Mouse (Mus musculus) heart, embryonic 16.5 days (tissue): ENCODE data around the gene Erich6b. TPM values are rescaled to one million over a fixed set of nuclear protein-coding genes. Genes with fewer than 3 reads are reported as not detected.

Experiments
- ATAC-seq: fragments of 200-750 bp; cut with Nextera tagmentation; replicated peaks from 2 replicates; pipeline ENCODE4 v1.8.0; 2017; ENCODE audit warnings: moderate number of reproducible peaks; ENCODE audit not compliant: insufficient read depth, low FRiP score; ENCODE audit errors: extremely low read depth
- H3K27ac ChIP-seq: fragments of 300-500 bp; sonication (generic); 2 replicates; pipeline ENCODE4 v1.5.1; 2014; ENCODE audit warnings: mild to moderate bottlenecking, low read length, control low read depth, moderate library complexity
- H3K27me3 ChIP-seq: fragments of 300-500 bp; sonication (generic); 2 replicates; pipeline ENCODE4 v1.6.1; 2014; ENCODE audit warnings: low read length, mixed read lengths; ENCODE audit not compliant: control insufficient read depth, insufficient read depth
- H3K36me3 ChIP-seq: fragments of 300-500 bp; sonication (generic); 2 replicates; pipeline ENCODE4 v1.6.1; 2014; ENCODE audit not compliant: control insufficient read depth, insufficient read depth
- H3K4me1 ChIP-seq: fragments of 300-500 bp; sonication (generic); 2 replicates; pipeline ENCODE4 v1.6.1; 2014; ENCODE audit warnings: low read length, mixed read lengths; ENCODE audit not compliant: control insufficient read depth, insufficient read depth
- H3K4me2 ChIP-seq: fragments of 300-500 bp; sonication (generic); 2 replicates; pipeline ENCODE4 v1.6.1; 2014; ENCODE audit warnings: low read depth, mild to moderate bottlenecking, control low read depth, low read length
- H3K4me3 ChIP-seq: fragments of 300-500 bp; sonication (generic); 2 replicates; pipeline ENCODE4 v1.5.1; 2014; ENCODE audit warnings: mild to moderate bottlenecking, control low read depth, low read length
- H3K9ac ChIP-seq: fragments of 300-500 bp; sonication (generic); 2 replicates; pipeline ENCODE4 v1.6.1; 2014; ENCODE audit warnings: low read length, control low read depth
- H3K9me3 ChIP-seq: fragments of 300-500 bp; sonication (generic); replicated peaks from 2 replicates; pipeline ENCODE4 v1.6.1; 2016; ENCODE audit warnings: low read length; ENCODE audit not compliant: control insufficient read depth
- WGBS: fragments of 180-500 bp; shearing (Covaris S2); extraction: QIAGEN DNeasy Blood & Tissue Kit; methylation state at CpG from one replicate; pipeline ENCODE4 v1.1.7; 2014; 5-methylcytosine and 5-hydroxymethylcytosine counted together
- polyA plus RNA-seq: library from polyadenylated mRNA; unstranded; fragments of >200 nt; fragmentation: Nextera tagmentation; extraction: Ambion mirVana; gene quantifications from 2 replicates; pipeline ENCODE4 v1.2.1, GENCODE M21; 2015

Gene Erich6b
- polyA plus RNA-seq, result not detected in 2 replicates

GRCm38 (mm10) chr14:75642080-75642479 lies at the start of gene Erich6b:
Erich6b (plus strand) TSS chr14:75642259.
- Histone ChIP-seq H3K36me3 (no peaks in the 10 kb centered on the region), H3K4me2 (no peak within 1 kb of the TSS), H3K4me1 (no peaks in the 10 kb centered on the region), H3K27me3 (no peaks in the 10 kb centered on the region), H3K9me3 (0 out of 2 replicates have a peak, but pooled peaks cover 4% of the 10 kb centered on the region), H3K4me3 (no peak within 1 kb of the TSS), H3K9ac (no peak within 1 kb of the TSS), H3K27ac (no peak within 1 kb of the TSS)
- no peak for ATAC-seq
- 75% methylated on average over 8 of the region's 8 CpGs for WGBS

DNA sequence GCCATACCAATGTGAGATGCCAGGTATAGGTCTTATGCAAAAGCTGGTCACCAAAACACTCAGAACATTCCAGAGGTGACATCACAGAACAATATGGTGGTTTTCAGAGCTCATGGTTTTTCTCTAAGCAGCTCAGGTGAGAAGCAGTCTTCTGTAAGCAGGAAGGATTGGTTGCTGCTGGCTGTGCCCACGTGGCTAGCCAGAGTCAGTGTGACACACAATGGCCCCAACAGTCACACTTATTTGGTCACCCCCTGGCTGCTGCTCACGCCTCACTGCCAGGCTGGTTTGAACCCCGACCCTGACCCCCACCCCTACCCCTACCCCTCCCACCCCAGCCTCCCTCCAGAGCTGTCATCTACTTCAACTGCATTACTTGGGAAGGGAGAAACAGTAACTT lies 49.1 kb upstream of the Erich6b start, which contains the start of gene Spert:
TSS of gene Spert (minus strand) at position 139 of the 400 bp plus-strand sequence.
- Histone ChIP-seq H3K36me3 (no peaks in the 10 kb centered on the region), H3K27me3 (no peaks in the 10 kb centered on the region; the same call in 1 of the 2 replicates), H3K4me3 (no peak within 1 kb of the TSS), H3K27ac (no peak within 1 kb of the TSS), H3K4me2 (no peak within 1 kb of the TSS), H3K9me3 (no peaks in the 10 kb centered on the region), H3K9ac (no peak within 1 kb of the TSS), H3K4me1 (no peaks in the 10 kb centered on the region)
- ATAC-seq, result no peak
- 68% methylated on average over 3 of the region's 3 CpGs for WGBS

DNA sequence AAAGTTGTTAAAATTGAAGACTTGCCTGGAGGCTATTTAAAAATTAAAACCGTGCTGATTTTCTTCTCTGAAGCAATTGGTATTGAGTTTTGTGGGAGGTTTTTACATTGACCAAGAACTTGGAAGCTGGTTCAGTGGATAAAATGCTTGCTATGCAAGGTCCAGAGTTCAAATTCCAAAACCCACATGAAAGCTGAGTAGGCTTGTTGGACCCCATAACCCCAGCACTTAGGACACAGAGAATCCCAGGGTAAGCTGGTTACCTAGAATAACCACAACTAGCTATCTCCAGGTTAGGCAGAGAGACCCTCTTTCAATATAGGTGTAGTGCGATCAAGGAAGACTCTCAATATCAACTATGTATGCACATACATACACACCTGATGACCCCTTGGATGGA lies 32.9 kb upstream of the Erich6b start:
- no peaks in the 10 kb centered on the region for H3K9me3 ChIP-seq
- no peak overlapping the region for H3K4me2 ChIP-seq
- WGBS, result 84% methylated on average over 2 of the region's 2 CpGs
- no peaks in the 10 kb centered on the region for H3K4me1 ChIP-seq
- no peak overlapping the region for H3K4me3 ChIP-seq
- no peak overlapping the region for H3K27ac ChIP-seq
- no peaks in the 10 kb centered on the region for H3K36me3 ChIP-seq
- ATAC-seq, result no peak
- no peaks in the 10 kb centered on the region for H3K27me3 ChIP-seq
- no peak overlapping the region for H3K9ac ChIP-seq

GRCm38 (mm10) chr14:75616375-75616774 lies 25.7 kb upstream of the Erich6b start:
- ATAC-seq, result no peak
- Histone ChIP-seq H3K9ac (no peak overlapping the region), H3K4me3 (no peak overlapping the region), H3K9me3 (no peaks in the 10 kb centered on the region), H3K4me1 (no peaks in the 10 kb centered on the region), H3K4me2 (no peak overlapping the region), H3K36me3 (no peaks in the 10 kb centered on the region), H3K27me3 (no peaks in the 10 kb centered on the region), H3K27ac (no peak overlapping the region)
- WGBS, result 76% methylated on average over 6 of the region's 6 CpGs

DNA sequence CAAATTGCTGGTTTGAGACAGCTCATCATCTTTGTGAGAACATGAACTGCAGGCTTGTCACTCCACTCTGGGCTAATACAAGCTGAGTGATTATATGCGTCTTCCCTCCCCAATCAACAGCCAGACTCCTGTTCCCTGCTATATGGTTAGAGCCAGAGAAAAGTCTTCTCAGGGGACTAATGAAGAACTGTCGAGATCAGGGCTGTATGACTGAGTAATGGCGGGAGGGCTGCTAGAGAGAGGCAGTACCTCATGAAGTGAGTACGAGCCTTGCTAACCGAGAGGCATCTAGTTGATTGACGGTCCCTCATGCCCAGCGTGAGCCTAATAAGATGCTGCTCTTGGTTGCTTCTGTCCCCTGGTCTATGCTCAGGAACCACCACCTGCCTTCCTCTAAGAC lies 19.1 kb upstream of the Erich6b start:
- H3K9ac ChIP-seq, result no peak overlapping the region
- no peaks in the 10 kb centered on the region for H3K4me1 ChIP-seq
- H3K27me3 ChIP-seq, result no peaks in the 10 kb centered on the region
- no peak overlapping the region for H3K4me2 ChIP-seq
- H3K9me3 ChIP-seq, result no peaks in the 10 kb centered on the region
- no peak overlapping the region for H3K27ac ChIP-seq
- 71% methylated on average over 7 of the region's 7 CpGs for WGBS
- H3K4me3 ChIP-seq, result no peak overlapping the region
- no peak for ATAC-seq
- H3K36me3 ChIP-seq, result no peaks in the 10 kb centered on the region

DNA sequence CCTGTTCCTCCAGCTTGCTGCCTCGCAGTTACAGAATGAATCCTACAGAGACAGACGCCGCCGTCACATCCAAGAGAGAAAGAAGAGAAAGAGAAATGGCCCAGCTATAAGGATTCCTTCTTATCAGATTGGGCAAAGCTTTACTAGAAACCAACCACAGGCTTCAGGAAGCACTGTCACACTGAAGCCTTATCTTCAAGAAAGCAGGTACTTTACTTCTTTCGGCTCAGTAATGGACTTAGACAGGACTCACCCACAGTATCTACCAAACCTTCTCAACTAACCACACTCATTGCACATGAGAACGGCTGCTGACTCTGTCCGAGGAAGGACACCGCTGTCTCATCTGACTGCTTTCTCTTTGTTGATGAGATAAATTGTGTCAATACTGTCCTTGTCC lies 13.2 kb upstream of the Erich6b start:
- no peak overlapping the region for H3K27ac ChIP-seq
- H3K4me3 ChIP-seq, result no peak overlapping the region
- 80% methylated on average over 8 of the region's 8 CpGs for WGBS
- H3K27me3 ChIP-seq, result no peaks in the 10 kb centered on the region
- H3K9ac ChIP-seq, result no peak overlapping the region
- no peaks in the 10 kb centered on the region for H3K4me1 ChIP-seq
- no peak for ATAC-seq
- no peak overlapping the region for H3K4me2 ChIP-seq
- no peaks in the 10 kb centered on the region for H3K9me3 ChIP-seq
- H3K36me3 ChIP-seq, result no peaks in the 10 kb centered on the region

GRCm38 (mm10) chr14:75635350-75635749 lies 6.7 kb upstream of the Erich6b start:
- WGBS, result 40% methylated on average over 12 of the region's 12 CpGs
- no peak overlapping the region for H3K27ac ChIP-seq
- no peak overlapping the region for H3K4me3 ChIP-seq
- no peak overlapping the region for H3K9ac ChIP-seq
- no peaks in the 10 kb centered on the region for H3K36me3 ChIP-seq
- no peaks in the 10 kb centered on the region for H3K27me3 ChIP-seq
- no peaks in the 10 kb centered on the region for H3K4me1 ChIP-seq
- no peak; the same call in 1 of the 2 replicates for ATAC-seq
- no peaks in the 10 kb centered on the region for H3K9me3 ChIP-seq
- peak overlapping the region; percentile 22; the same call in 1 of the 2 replicates for H3K4me2 ChIP-seq

GRCm38 (mm10) chr14:75636107-75636506 lies 6.0 kb upstream of the Erich6b start:
- no peaks in the 10 kb centered on the region for H3K4me1 ChIP-seq
- H3K9ac ChIP-seq, result no peak overlapping the region
- H3K9me3 ChIP-seq, result no peaks in the 10 kb centered on the region
- H3K27ac ChIP-seq, result no peak overlapping the region
- no peak for ATAC-seq
- H3K4me3 ChIP-seq, result no peak overlapping the region
- no peak overlapping the region for H3K4me2 ChIP-seq
- no peaks in the 10 kb centered on the region for H3K27me3 ChIP-seq
- H3K36me3 ChIP-seq, result no peaks in the 10 kb centered on the region
- 57% methylated on average over 7 of the region's 7 CpGs for WGBS

- H3K4me1 ChIP-seq, result no peaks in the 10 kb centered on the region
- H3K4me3 ChIP-seq, result no peak overlapping the region
- H3K9ac ChIP-seq, result no peak overlapping the region
- no peaks in the 10 kb centered on the region for H3K27me3 ChIP-seq
- H3K9me3 ChIP-seq, result no peaks in the 10 kb centered on the region
- no peak overlapping the region for H3K4me2 ChIP-seq
- ATAC-seq, result no peak
- no peaks in the 10 kb centered on the region for H3K36me3 ChIP-seq
- 68% methylated on average over 4 of the region's 4 CpGs for WGBS
- no peak overlapping the region for H3K27ac ChIP-seq
Measured at GRCm38 (mm10) chr14:75637641-75638040, 4.4 kb upstream of the Erich6b start.
